Mouse (Mus musculus) myocyte (in vitro differentiated cells): Measurements from ENCODE around the gene Pld5. TPM values are rescaled to one million over a fixed set of nuclear protein-coding genes. Genes with fewer than 3 reads are reported as not detected.

Experiments used
- H3K27me3 ChIP-seq: one replicate; pipeline ENCODE4 v1.6.1; 2011; ENCODE audit not compliant: control insufficient read depth, insufficient read depth, insufficient read length
- H3K36me3 ChIP-seq: one replicate; pipeline ENCODE4 v1.6.1; 2011; ENCODE audit not compliant: control insufficient read depth, insufficient read depth
- H3K4me2 ChIP-seq: one replicate; pipeline ENCODE4 v1.6.1; 2011; ENCODE audit warnings: low read depth, control low read depth
- H3K4me3 ChIP-seq: one replicate; pipeline ENCODE4 v1.5.1; 2011; ENCODE audit warnings: mild to moderate bottlenecking, control low read depth, moderate library complexity
- H3K79me2 ChIP-seq: one replicate; pipeline ENCODE4 v1.6.1; 2011; ENCODE audit not compliant: control insufficient read depth, insufficient read depth
- H3ac ChIP-seq: one replicate; pipeline ENCODE4 v1.6.1; 2011; ENCODE audit not compliant: control insufficient read depth, insufficient read length
- CEBPB ChIP-seq: IDR thresholded peaks from 2 replicates; pipeline ENCODE4 v1.6.1; 2011; ENCODE audit warnings: mild to moderate bottlenecking, moderate library complexity; ENCODE audit not compliant: poor library complexity, insufficient read depth, severe bottlenecking
- E2F4 ChIP-seq: IDR thresholded peaks from one replicate; pipeline ENCODE4 v1.6.1; 2011; ENCODE audit warnings: mild to moderate bottlenecking, control low read depth, moderate library complexity; ENCODE audit not compliant: insufficient read depth
- MAX ChIP-seq: IDR thresholded peaks from one replicate; pipeline ENCODE4 v1.6.1; 2011; ENCODE audit warnings: low read depth, mild to moderate bottlenecking, control low read depth
- MYOD1 ChIP-seq, 3 experiments: IDR thresholded peaks; one replicate each; pipeline ENCODE4 v1.6.1; 2011; ENCODE audit warnings: control low read depth in 2 of 3, low read depth in 2 of 3, mild to moderate bottlenecking in 2 of 3, moderate library complexity in 1 of 3; ENCODE audit not compliant: insufficient read length in 2 of 3, control insufficient read depth in 1 of 3
- MYOG ChIP-seq, 3 experiments: IDR thresholded peaks; one replicate each; pipeline ENCODE4 v1.6.1; 2011; ENCODE audit warnings: control low read depth in 2 of 3, low read depth in 2 of 3, mild to moderate bottlenecking in 2 of 3; ENCODE audit not compliant: insufficient read length in 2 of 3, control insufficient read depth in 1 of 3, insufficient read depth in 1 of 3
- POLR2A ChIP-seq: IDR thresholded peaks from one replicate; pipeline ENCODE4 v1.6.1; 2011; ENCODE audit warnings: low read depth, mild to moderate bottlenecking, control low read depth, moderate library complexity; ENCODE audit not compliant: insufficient read length
- POLR2AphosphoS2 ChIP-seq: IDR thresholded peaks from one replicate; pipeline ENCODE4 v1.6.1; 2011; ENCODE audit warnings: low read depth, control low read depth; ENCODE audit not compliant: insufficient read length
- REST ChIP-seq: IDR thresholded peaks from one replicate; pipeline ENCODE4 v1.6.1; 2011; ENCODE audit warnings: mild to moderate bottlenecking, control low read depth, moderate library complexity; ENCODE audit not compliant: insufficient read depth, insufficient read length
- SRF ChIP-seq: IDR thresholded peaks from one replicate; pipeline ENCODE4 v1.6.1; 2011; ENCODE audit warnings: low read depth; ENCODE audit not compliant: control insufficient read depth, insufficient read length
- TCF12 ChIP-seq: IDR thresholded peaks from one replicate; pipeline ENCODE4 v1.6.1; 2011; ENCODE audit warnings: mild to moderate bottlenecking, control low read depth; ENCODE audit not compliant: poor library complexity, insufficient read depth, severe bottlenecking
- TCF3 ChIP-seq: IDR thresholded peaks from one replicate; pipeline ENCODE4 v1.6.1; 2011; ENCODE audit warnings: low read depth, control low read depth; ENCODE audit not compliant: insufficient read length
- USF1 ChIP-seq: IDR thresholded peaks from one replicate; pipeline ENCODE4 v1.6.1; 2011; ENCODE audit warnings: low read depth, mild to moderate bottlenecking, control low read depth, moderate library complexity
- polyA plus RNA-seq: library from polyadenylated mRNA; unstranded; fragments of >200 nt; fragmentation: generic; extraction: Trizol; gene quantifications from one replicate; pipeline ENCODE4 v1.2.1, GENCODE M21; 2012; ENCODE audit warnings: missing spikeins

Gene Pld5
- polyA plus RNA-seq, 1 experiment, result not detected

GRCm38 (mm10) chr1:176064471-176064870 is 210.6 kb downstream of the Pld5 start:
- Histone ChIP-seq H3K79me2 (no peaks in the 10 kb centered on the region), H3K27me3 (no peaks in the 10 kb centered on the region), H3K4me3 (no peak overlapping the region), H3K36me3 (no peaks in the 10 kb centered on the region), H3K4me2 (no peak overlapping the region), H3ac (no peak overlapping the region)
- TF ChIP-seq TCF12, result no peak
- TF ChIP-seq MYOG (IDR thresholded peaks at IDR 0.05; ENCODE audit: control insufficient read depth in 1 of 3, insufficient read depth in 1 of 3, insufficient read length in 2 of 3, low read depth in 2 of 3), result no peak
- TF ChIP-seq TCF3, result no peak
- no peak for TF ChIP-seq MAX
- no peak for TF ChIP-seq E2F4
- no peak for TF ChIP-seq USF1
- no peak for TF ChIP-seq POLR2A

GRCm38 (mm10) chr1:176053653-176054052 is 221.5 kb downstream of the Pld5 start:
- H3K4me3 ChIP-seq, result no peak overlapping the region
- H3K4me2 ChIP-seq, result no peak overlapping the region
- H3K36me3 ChIP-seq, result no peaks in the 10 kb centered on the region
- H3ac ChIP-seq, result no peak overlapping the region
- H3K79me2 ChIP-seq, result no peaks in the 10 kb centered on the region
- TF ChIP-seq SRF (no peak), MAX (no peak), POLR2A (no peak), E2F4 (no peak), CEBPB (no peak), MYOD1 (IDR thresholded peaks at IDR 0.05; ENCODE audit: control insufficient read depth in 1 of 3, insufficient read length in 2 of 3, low read depth in 2 of 3) (no peak), TCF3 (no peak), POLR2AphosphoS2 (no peak), REST (no peak), USF1 (no peak), TCF12 (no peak), MYOG (IDR thresholded peaks at IDR 0.05; ENCODE audit: control insufficient read depth in 1 of 3, insufficient read depth in 1 of 3, insufficient read length in 2 of 3, low read depth in 2 of 3) (no peak)
- no peaks in the 10 kb centered on the region for H3K27me3 ChIP-seq

DNA sequence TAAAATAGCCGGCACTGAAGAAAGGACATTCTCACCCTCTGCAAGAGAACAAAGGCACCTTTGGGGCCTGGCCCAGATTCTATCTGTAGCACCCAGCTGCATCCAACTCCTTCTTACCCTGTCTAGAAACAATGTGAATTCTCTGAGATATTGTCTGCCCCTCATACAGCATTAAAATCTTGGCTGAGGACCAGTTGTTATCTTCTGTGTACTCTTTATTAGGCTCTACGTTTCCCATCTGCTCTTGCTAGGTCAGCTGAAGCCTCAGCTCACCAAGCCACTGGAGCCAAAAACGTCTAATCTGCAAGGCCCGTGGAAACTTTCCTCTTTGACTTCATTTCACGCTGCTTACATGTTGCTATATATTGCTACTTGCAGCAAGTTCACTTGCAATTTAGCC is 228.1 kb downstream of the Pld5 start:
- Histone ChIP-seq H3K27me3 (no peaks in the 10 kb centered on the region), H3K4me2 (no peak overlapping the region), H3K4me3 (no peak overlapping the region), H3ac (no peak overlapping the region), H3K36me3 (no peaks in the 10 kb centered on the region), H3K79me2 (no peaks in the 10 kb centered on the region)
- TF ChIP-seq TCF12, result no peak
- no peak for TF ChIP-seq POLR2A
- no peak for TF ChIP-seq MAX
- no peak for TF ChIP-seq MYOD1 (IDR thresholded peaks at IDR 0.05; ENCODE audit: control insufficient read depth in 1 of 3, insufficient read length in 2 of 3, low read depth in 2 of 3)
- TF ChIP-seq CEBPB, result no peak
- no peak for TF ChIP-seq TCF3
- no peak for TF ChIP-seq POLR2AphosphoS2

DNA sequence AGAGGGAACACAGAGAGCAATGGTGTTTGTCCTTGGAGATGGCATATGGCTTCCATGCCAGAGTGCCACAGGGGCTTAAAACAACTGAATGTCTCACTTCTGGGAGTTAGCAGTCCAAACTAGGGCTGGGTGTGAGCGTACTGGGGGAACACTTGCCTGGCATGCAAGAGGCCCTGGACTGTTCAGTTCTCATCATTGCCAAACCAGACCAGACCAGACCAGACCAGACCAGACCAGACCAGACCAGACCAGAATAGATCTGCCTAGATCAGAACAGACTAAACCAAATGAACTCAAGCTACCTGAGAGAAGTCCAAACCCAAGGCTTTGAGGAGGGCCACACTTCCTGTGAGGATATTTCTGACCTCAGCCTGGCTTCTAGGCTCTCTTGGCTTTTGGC is 228.7 kb downstream of the Pld5 start:
- no peaks in the 10 kb centered on the region for H3K27me3 ChIP-seq
- no peak overlapping the region for H3K4me2 ChIP-seq
- TF ChIP-seq REST (no peak), TCF12 (no peak), TCF3 (no peak), MYOD1 (IDR thresholded peaks at IDR 0.05; ENCODE audit: control insufficient read depth in 1 of 3, insufficient read length in 2 of 3, low read depth in 2 of 3) (no peak), MYOG (IDR thresholded peaks at IDR 0.05; ENCODE audit: control insufficient read depth in 1 of 3, insufficient read depth in 1 of 3, insufficient read length in 2 of 3, low read depth in 2 of 3) (no peak), USF1 (no peak), POLR2AphosphoS2 (no peak), POLR2A (no peak), CEBPB (no peak), MAX (no peak), SRF (no peak), E2F4 (no peak)
- H3ac ChIP-seq, result no peak overlapping the region
- no peak overlapping the region for H3K4me3 ChIP-seq
- H3K79me2 ChIP-seq, result no peaks in the 10 kb centered on the region
- no peaks in the 10 kb centered on the region for H3K36me3 ChIP-seq

DNA sequence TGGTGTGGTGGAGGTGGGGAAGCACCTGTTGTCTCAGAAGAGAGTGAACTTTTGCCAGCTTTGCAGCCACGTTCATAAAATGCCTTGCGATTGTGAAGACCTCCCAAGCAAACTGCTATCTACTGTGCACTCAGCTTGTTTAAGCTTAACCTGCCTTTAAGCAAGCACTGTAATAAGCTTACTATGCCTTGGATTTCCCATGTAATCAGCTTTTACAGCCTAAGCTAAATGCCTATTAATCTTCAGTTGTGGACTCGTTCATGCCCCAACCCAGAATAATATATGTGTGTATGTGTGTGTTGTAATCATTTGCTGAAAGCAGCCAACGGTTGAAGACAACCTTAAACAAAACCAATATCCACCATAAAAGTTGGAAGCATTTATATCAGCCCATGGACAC is 232.1 kb downstream of the Pld5 start:
- no peaks in the 10 kb centered on the region for H3K27me3 ChIP-seq
- TF ChIP-seq TCF3 (no peak), CEBPB (no peak), USF1 (no peak), E2F4 (no peak), MYOD1 (IDR thresholded peaks at IDR 0.05; ENCODE audit: control insufficient read depth in 1 of 3, insufficient read length in 2 of 3, low read depth in 2 of 3) (no peak), SRF (no peak), TCF12 (no peak), POLR2AphosphoS2 (no peak), POLR2A (no peak), REST (no peak), MYOG (IDR thresholded peaks at IDR 0.05; ENCODE audit: control insufficient read depth in 1 of 3, insufficient read depth in 1 of 3, insufficient read length in 2 of 3, low read depth in 2 of 3) (no peak), MAX (no peak)
- no peak overlapping the region for H3K4me2 ChIP-seq
- H3ac ChIP-seq, result no peak overlapping the region
- no peaks in the 10 kb centered on the region for H3K79me2 ChIP-seq
- H3K4me3 ChIP-seq, result no peak overlapping the region
- no peaks in the 10 kb centered on the region for H3K36me3 ChIP-seq
